Mouse (Mus musculus) mouse trophoblast stem cell (cell line): ENCODE results near the gene Plekha8.

Experiments
- in situ Hi-C, 2 experiments: fragments of 300-500 bp; cut with MseI, MboI; formaldehyde crosslinking; loops; 2 replicates in 1 of 2; 3 replicates in 1 of 2; pipeline ENCODE4 v1.15.1; 2025

Plekha8 gene

GRCm38 (mm10) chr6:54643181-54643580, 48.3 kb downstream of the Plekha8 start:
- in situ Hi-C loops: no loop called here

GRCm38 (mm10) chr6:54655471-54656095, 60.7 kb downstream of the Plekha8 start:
- in situ Hi-C loops: no loop called here

GRCm38 (mm10) chr6:54657861-54658260, 63.0 kb downstream of the Plekha8 start:
- in situ Hi-C loops: no loop called here

- in situ Hi-C loops: no loop called here
Measured at GRCm38 (mm10) chr6:54669868-54670267, 75.0 kb downstream of the Plekha8 start.

GRCm38 (mm10) chr6:54672901-54673300, 78.0 kb downstream of the Plekha8 start:
- in situ Hi-C loops: no loop called here

GRCm38 (mm10) chr6:54679686-54680085, 84.8 kb downstream of the Plekha8 start:
- in situ Hi-C loops: no loop called here

- in situ Hi-C loops: no loop called here
Measured at GRCm38 (mm10) chr6:54680891-54681745, 86.2 kb downstream of the Plekha8 start, which contains the start of gene Mturn. Gene Mturn (plus strand): TSS chr6:54681624.

GRCm38 (mm10) chr6:54681746-54682428, 87.0 kb downstream of the Plekha8 start:
- in situ Hi-C loops: no loop called here

GRCm38 (mm10) chr6:54684085-54684484, 89.2 kb downstream of the Plekha8 start:
- in situ Hi-C loops: no loop called here

- in situ Hi-C loops: no loop called here
Measured at GRCm38 (mm10) chr6:54685103-54685502, 90.2 kb downstream of the Plekha8 start.

GRCm38 (mm10) chr6:54685716-54686395, 90.9 kb downstream of the Plekha8 start:
- in situ Hi-C loops: no loop called here

GRCm38 (mm10) chr6:54686946-54687737, 92.2 kb downstream of the Plekha8 start:
- in situ Hi-C loops: no loop called here

- in situ Hi-C loops: no loop called here
Measured at GRCm38 (mm10) chr6:54688467-54689323, 93.8 kb downstream of the Plekha8 start.

GRCm38 (mm10) chr6:54689686-54690085, 94.8 kb downstream of the Plekha8 start:
- in situ Hi-C loops: no loop called here

GRCm38 (mm10) chr6:54690838-54691237, 95.9 kb downstream of the Plekha8 start:
- in situ Hi-C loops: no loop called here

GRCm38 (mm10) chr6:54691368-54692116, 96.6 kb downstream of the Plekha8 start:
- in situ Hi-C loops: no loop called here

- in situ Hi-C loops: no loop called here
Measured at GRCm38 (mm10) chr6:54692201-54692600, 97.3 kb downstream of the Plekha8 start.

GRCm38 (mm10) chr6:54693286-54693685, 98.4 kb downstream of the Plekha8 start:
- in situ Hi-C loops: no loop called here
